ENCODE assay signal across 26 mouse cellular contexts in the genomic region with DNA sequence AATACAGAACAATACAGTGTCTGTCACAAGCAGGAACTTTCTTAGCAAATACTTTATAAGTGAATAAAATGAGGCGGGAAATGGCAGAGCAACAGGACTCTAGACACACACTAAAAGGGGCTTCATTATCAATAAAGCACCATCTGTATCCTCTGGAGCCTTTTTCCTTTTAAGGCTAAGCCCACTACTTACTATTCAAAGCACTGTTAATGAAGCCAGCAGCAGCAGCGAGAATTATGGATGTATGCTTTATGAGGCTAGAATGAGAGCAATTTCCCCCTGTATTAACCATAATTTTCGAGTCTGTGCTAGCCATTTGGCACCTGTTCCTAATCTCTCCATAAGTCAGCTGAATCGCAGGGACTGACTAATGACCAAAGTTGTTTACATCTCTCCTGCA.
"Had no signal": no experiment of that assay in that cellular context is flagged by ENCODE, and none has a peak within 500 bp of the region (broad histone marks: within the 10 kb centered on the region; RNA-seq: fewer than 3 reads in every experiment).

No protein-coding gene starts in this region.

- H3K4me2 ChIP-seq: heart, embryonic 12.5 days; hindbrain, embryonic 12.5 days; intestine, embryonic 15.5 days; kidney, embryonic 15.5 days; limb, embryonic 12.5 days; liver, embryonic 11.5 days; liver, embryonic 13.5 days had no signal

- H3K9ac ChIP-seq: heart, embryonic 12.5 days; hindbrain, embryonic 12.5 days; intestine, embryonic 15.5 days; kidney, embryonic 15.5 days; limb, embryonic 12.5 days; liver, embryonic 13.5 days had no signal

- H3K4me1 ChIP-seq: heart, embryonic 10.5 days; heart, embryonic 12.5 days; hindbrain, embryonic 10.5 days; hindbrain, embryonic 12.5 days; intestine, embryonic 15.5 days; kidney, embryonic 15.5 days; limb, embryonic 10.5 days; limb, embryonic 12.5 days; liver, embryonic 13.5 days had no signal

- H3K27me3 ChIP-seq: heart, embryonic 12.5 days; hindbrain, embryonic 12.5 days; intestine, embryonic 15.5 days; kidney, embryonic 15.5 days; limb, embryonic 12.5 days; liver, embryonic 13.5 days had no signal

- H3K4me3 ChIP-seq: gastrocnemius, adult 2 months; heart, embryonic 10.5 days; heart, embryonic 12.5 days; hindbrain, embryonic 10.5 days; hindbrain, embryonic 12.5 days; intestine, embryonic 15.5 days; kidney, embryonic 15.5 days; left cerebral cortex, adult 2 months; limb, embryonic 10.5 days; limb, embryonic 12.5 days; liver, embryonic 13.5 days had no signal

- ATAC-seq: inflammation-experienced regulatory T-cells, adult 6 months; intestine, embryonic 15.5 days; intestine, postnatal 0 days had no signal

- DNase-seq: gastrocnemius, adult 2 months; gastrocnemius, postnatal 10 days; gastrocnemius, postnatal 25 days; heart, adult 18-20 months; heart, postnatal 10 days; heart, postnatal 4 days; kidney, adult 18-20 months; kidney, adult 8-10 months; kidney, postnatal 14 days; kidney, postnatal 36 days; layer of hippocampus, adult 9-11 months; liver; liver, embryonic 13.5 days had no signal

- H3K27ac ChIP-seq: gastrocnemius, adult 2 months; heart, embryonic 10.5 days; hindbrain, embryonic 10.5 days; hindbrain, embryonic 12.5 days; intestine, embryonic 15.5 days; kidney, embryonic 15.5 days; kidney, postnatal 0 days; left cerebral cortex, adult 2 months; limb, embryonic 10.5 days; limb, embryonic 12.5 days; liver, embryonic 13.5 days had no signal

- H3K36me3 ChIP-seq: heart, embryonic 10.5 days; heart, embryonic 12.5 days; hindbrain, embryonic 10.5 days; hindbrain, embryonic 12.5 days; intestine, embryonic 15.5 days; kidney, embryonic 15.5 days; limb, embryonic 10.5 days; limb, embryonic 12.5 days; liver, embryonic 13.5 days had no signal

- H3K9me3 ChIP-seq: heart, embryonic 10.5 days; heart, embryonic 12.5 days; hindbrain, embryonic 10.5 days; hindbrain, embryonic 12.5 days; intestine, embryonic 15.5 days; kidney, embryonic 15.5 days; limb, embryonic 10.5 days; limb, embryonic 12.5 days; liver, embryonic 13.5 days had no signal
